8 mouse cellular contexts compared by ENCODE assay signal in the genomic region with DNA sequence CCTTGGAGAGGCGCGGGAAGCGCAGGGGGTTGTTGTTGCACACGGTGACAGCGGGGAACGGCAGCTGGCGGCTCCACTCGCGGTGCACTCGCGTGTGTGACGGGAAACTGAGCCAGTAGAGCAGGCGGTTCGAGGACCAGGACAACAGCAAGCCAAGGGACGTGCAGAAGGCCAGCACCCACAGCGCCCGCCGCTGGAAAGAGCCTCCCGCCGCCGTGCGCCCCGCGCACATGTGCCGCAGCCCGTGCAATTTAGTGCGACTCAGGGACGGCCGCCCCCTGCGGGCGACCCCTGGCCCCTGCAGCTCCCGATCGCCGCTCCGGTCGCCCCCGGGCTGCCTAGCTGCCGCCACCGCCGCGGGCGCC.
DNase-seq lines count a peak whose midpoint lies in the region; ATAC-seq lines count a peak whose summit lies in the region.

No protein-coding gene starts in this region.

- no peak overlapping the region; the same call in 1 of the 2 replicates for H3K27ac ChIP-seq in kidney, embryonic 15.5 days
- H3K27ac ChIP-seq in forebrain, embryonic 12.5 days = no peak overlapping the region
- peak overlapping the region; percentile 79 for H3K27ac ChIP-seq in hindbrain, embryonic 13.5 days
- no peak overlapping the region for H3K27ac ChIP-seq in neural tube, embryonic 11.5 days (ENCODE audit: low read depth, low read length)

- peaks cover 58% of the 10 kb centered on the region for H3K27me3 ChIP-seq in kidney, embryonic 15.5 days
- peaks cover 58% of the 10 kb centered on the region for H3K27me3 ChIP-seq in forebrain, embryonic 12.5 days
- H3K27me3 ChIP-seq in hindbrain, embryonic 13.5 days = peaks cover 41% of the 10 kb centered on the region
- H3K27me3 ChIP-seq in neural tube, embryonic 11.5 days (ENCODE audit: control insufficient read depth, insufficient read depth, low read length) = peaks cover 12% of the 10 kb centered on the region; the same call in 1 of the 2 replicates

- under 1% methylated on average over 40 of the region's 42 CpGs for WGBS in kidney, embryonic 15.5 days
- under 1% methylated on average over 34 of the region's 42 CpGs for WGBS in forebrain, embryonic 12.5 days
- under 1% methylated on average over 40 of the region's 42 CpGs for WGBS in hindbrain, embryonic 13.5 days
- 0% methylated on average over 38 of the region's 42 CpGs for WGBS in neural tube, embryonic 11.5 days

- no peaks in the 10 kb centered on the region for H3K9me3 ChIP-seq in kidney, embryonic 15.5 days (replicated peaks)
- H3K9me3 ChIP-seq in forebrain, embryonic 12.5 days = no peaks in the 10 kb centered on the region
- H3K9me3 ChIP-seq in hindbrain, embryonic 13.5 days = no peaks in the 10 kb centered on the region
- no peaks in the 10 kb centered on the region for H3K9me3 ChIP-seq in neural tube, embryonic 11.5 days (ENCODE audit: control insufficient read depth, low read length)

- peak overlapping the region; percentile 66 for H3K4me3 ChIP-seq in kidney, embryonic 15.5 days (replicated peaks)
- H3K4me3 ChIP-seq in forebrain, embryonic 12.5 days (replicated peaks) = peak overlapping the region; percentile 68
- peak overlapping the region; percentile 65 for H3K4me3 ChIP-seq in hindbrain, embryonic 13.5 days
- peak overlapping the region; percentile 61 for H3K4me3 ChIP-seq in neural tube, embryonic 11.5 days (ENCODE audit: low read depth, low read length)

- peaks cover 40% of the 10 kb centered on the region for H3K4me1 ChIP-seq in kidney, embryonic 15.5 days
- peaks cover 26% of the 10 kb centered on the region for H3K4me1 ChIP-seq in forebrain, embryonic 12.5 days
- H3K4me1 ChIP-seq in hindbrain, embryonic 13.5 days (replicated peaks) = peaks cover 42% of the 10 kb centered on the region
- H3K4me1 ChIP-seq in neural tube, embryonic 11.5 days (ENCODE audit: control insufficient read depth, insufficient read depth, low read length) = peaks cover 3% of the 10 kb centered on the region; the same call in 1 of the 2 replicates

- no peaks in the 10 kb centered on the region for H3K36me3 ChIP-seq in kidney, embryonic 15.5 days
- H3K36me3 ChIP-seq in forebrain, embryonic 12.5 days (replicated peaks) = no peaks in the 10 kb centered on the region
- H3K36me3 ChIP-seq in hindbrain, embryonic 13.5 days = no peaks in the 10 kb centered on the region
- H3K36me3 ChIP-seq in neural tube, embryonic 11.5 days (ENCODE audit: control insufficient read depth, insufficient read depth, low read length) = no peaks in the 10 kb centered on the region

- peak; percentile 55 for ATAC-seq in kidney, embryonic 15.5 days (replicated peaks; ENCODE audit: low FRiP score)
- ATAC-seq in forebrain, embryonic 12.5 days (ENCODE audit: low FRiP score) = peak; percentile 60
- ATAC-seq in hindbrain, embryonic 13.5 days (ENCODE audit: low FRiP score) = peak; percentile 33
- ATAC-seq in neural tube, embryonic 11.5 days (ENCODE audit: insufficient read depth, low FRiP score, low TSS enrichment) = peak; percentile 71

- DNase-seq in kidney, adult 9 months = no peak
- DNase-seq in brain, adult 2 months (ENCODE audit: low read depth, low spot score) = peak; percentile 66
- peak; percentile 58 to 73 for DNase-seq in left cerebral cortex, postnatal 36 days (ENCODE audit: low spot score in 2 of 2)
- DNase-seq in neural tube, embryonic 11.5 days (ENCODE audit: low spot score) = peak; percentile 78
- DNase-seq in spleen, adult 18-20 months = no peak

- intact Hi-C loops in left cerebral cortex, postnatal 36 days (cut with DNase I) = loop anchor here (2.0 to 10.0 kb wide), 5 partner anchors 57 to 325 kb away; no protein-coding TSS in a partner anchor

- H3K9ac ChIP-seq in kidney, embryonic 15.5 days = peak overlapping the region; percentile 55
- H3K9ac ChIP-seq in forebrain, embryonic 12.5 days = peak overlapping the region; percentile 69
- H3K9ac ChIP-seq in hindbrain, embryonic 13.5 days = peak overlapping the region; percentile 86
- H3K9ac ChIP-seq in neural tube, embryonic 11.5 days (ENCODE audit: low read length) = peak overlapping the region; percentile 61

- peak overlapping the region; percentile 99 for H3K4me2 ChIP-seq in kidney, embryonic 15.5 days
- peak overlapping the region; percentile 90 for H3K4me2 ChIP-seq in forebrain, embryonic 12.5 days
- H3K4me2 ChIP-seq in hindbrain, embryonic 13.5 days = peak overlapping the region; percentile 94
- peak overlapping the region; percentile 96 for H3K4me2 ChIP-seq in neural tube, embryonic 11.5 days (ENCODE audit: low read depth)

Comparison
In these comparisons a context has a peak if more than half of its experiments do, and no peak if none do; other contexts are left out.
1. DNase-seq: peak in brain, adult 2 months (single experiment), left cerebral cortex, postnatal 36 days (2 of 2) and neural tube, embryonic 11.5 days (single experiment); none in kidney, adult 9 months (single experiment) and spleen, adult 18-20 months (0 of 2).
2. Peak in every context shown above with its lines, with median percentiles within 50 percentile points of each other: ATAC-seq, H3K4me2 ChIP-seq, H3K4me3 ChIP-seq and H3K9ac ChIP-seq.